Mouse (Mus musculus): ENCODE results near the gene Ano9.
A peak's percentile ranks its signal among the peaks of the same experiment; 100 is the strongest.

Gene Ano9

GRCm38 (mm10) chr7:141062525-141062924 lies 55.1 kb downstream of the Ano9 start:
- peak in 1 of 2 experiments; percentile 37 for DNase-seq (ENCODE audit: low spot score in 2 of 2)

GRCm38 (mm10) chr7:141061269-141061692 lies 56.3 kb downstream of the Ano9 start:
- no peak for DNase-seq (ENCODE audit: low spot score in 2 of 2)

GRCm38 (mm10) chr7:141060426-141061242 lies 57.0 kb downstream of the Ano9 start, which contains the start of gene B4galnt4:
Gene B4galnt4, plus strand, starts transcription at chr7:141061104.
- peak; percentile 84 to 93 for DNase-seq (ENCODE audit: low spot score in 2 of 2)

GRCm38 (mm10) chr7:141059929-141060328 lies 57.7 kb downstream of the Ano9 start:
- DNase-seq (ENCODE audit: low spot score in 2 of 2): no peak

GRCm38 (mm10) chr7:141058601-141059341 lies 58.8 kb downstream of the Ano9 start:
- no peak for DNase-seq (ENCODE audit: low spot score in 2 of 2)

- no peak for DNase-seq (ENCODE audit: low spot score in 2 of 2)
These were observed 60.1 kb downstream of the Ano9 start for GRCm38 (mm10) chr7:141057541-141057940.

GRCm38 (mm10) chr7:141056976-141057375 lies 60.6 kb downstream of the Ano9 start:
- no peak for DNase-seq (ENCODE audit: low spot score in 2 of 2)

- DNase-seq (ENCODE audit: low spot score in 2 of 2): no peak
These were observed 61.8 kb downstream of the Ano9 start for GRCm38 (mm10) chr7:141055785-141056184.

- no peak for DNase-seq (ENCODE audit: low spot score in 2 of 2)
These were observed 65.2 kb downstream of the Ano9 start for GRCm38 (mm10) chr7:141052421-141052820.

GRCm38 (mm10) chr7:141052016-141052415 lies 65.6 kb downstream of the Ano9 start:
- DNase-seq (ENCODE audit: low spot score in 2 of 2): no peak
